Mouse (Mus musculus): ENCODE data around the gene Creb5.

DNA sequence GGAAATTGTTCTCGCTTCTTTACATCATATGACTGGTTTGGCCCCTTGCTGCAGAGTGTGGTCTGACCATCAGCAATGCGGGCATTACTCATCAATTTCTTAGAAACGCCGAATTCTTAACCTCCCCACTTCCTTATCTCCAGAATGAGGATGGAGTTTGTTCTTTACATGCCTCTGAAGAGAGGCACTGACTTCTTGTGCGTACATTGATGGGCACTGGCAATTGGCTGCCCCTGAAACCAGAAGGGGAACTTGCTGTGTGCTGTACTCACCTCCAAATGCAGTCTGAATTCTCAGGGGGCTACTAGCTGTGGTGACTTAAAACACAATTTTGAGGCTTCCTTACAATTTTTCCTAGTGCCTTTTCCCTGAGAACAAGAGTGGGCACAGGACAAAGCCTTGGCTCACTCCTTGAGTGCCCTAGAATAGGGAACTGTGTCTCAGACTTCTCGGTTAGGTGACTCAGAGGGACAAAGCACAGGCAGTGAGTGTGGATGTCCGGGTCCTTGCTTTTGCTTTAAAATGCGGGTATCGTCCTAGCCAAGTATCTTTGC is 161.3 kb downstream of the Creb5 start:
- no peak for TF ChIP-seq CTCF (IDR thresholded peaks at IDR 0.05; ENCODE audit: low read depth, low read length)
- no peak for TF ChIP-seq POLR2A (IDR thresholded peaks at IDR 0.05; ENCODE audit: insufficient read depth, low read length)

All from ES-Bruce4 (cell line).